Mouse (Mus musculus) testis, adult 2 months (tissue): ENCODE results near the gene Prr5. TPM values are rescaled to one million over a fixed set of nuclear protein-coding genes. Genes with fewer than 3 reads are reported as not detected.

Experiments used
- H3K27ac ChIP-seq: fragments of 200-500 bp; 2 replicates; pipeline ENCODE4 v1.5.1; 2012; ENCODE audit warnings: low read depth, low read length; ENCODE audit not compliant: control insufficient read depth, insufficient read depth
- H3K27me3 ChIP-seq: fragments of 200-500 bp; 2 replicates; pipeline ENCODE4 v1.6.1; 2012; ENCODE audit warnings: mild to moderate bottlenecking, low read length, moderate library complexity; ENCODE audit not compliant: control insufficient read depth, insufficient read depth
- H3K36me3 ChIP-seq: fragments of 200-500 bp; 2 replicates; pipeline ENCODE4 v1.6.1; 2012; ENCODE audit warnings: mild to moderate bottlenecking, low read length; ENCODE audit not compliant: control insufficient read depth, insufficient read depth
- H3K4me1 ChIP-seq: fragments of 200-500 bp; 2 replicates; pipeline ENCODE4 v1.6.1; 2012; ENCODE audit warnings: low read length; ENCODE audit not compliant: control insufficient read depth, insufficient read depth
- H3K4me3 ChIP-seq: fragments of 200-500 bp; 2 replicates; pipeline ENCODE4 v1.5.1; 2012; ENCODE audit warnings: low read depth, mild to moderate bottlenecking, low read length, moderate library complexity, mixed read lengths; ENCODE audit not compliant: control insufficient read depth
- CTCF ChIP-seq: fragments of 200-500 bp; IDR thresholded peaks from 2 replicates; pipeline ENCODE4 v1.5.1; 2012; ENCODE audit warnings: low read depth, mild to moderate bottlenecking, inconsistent platforms, low read length, moderate library complexity; ENCODE audit not compliant: control insufficient read depth, insufficient read depth, insufficient replicate concordance
- POLR2A ChIP-seq: fragments of 200-500 bp; IDR thresholded peaks from 2 replicates; pipeline ENCODE4 v1.6.1; 2012; ENCODE audit warnings: low read depth, mild to moderate bottlenecking, inconsistent platforms, low read length, moderate library complexity; ENCODE audit not compliant: control insufficient read depth
- polyA plus RNA-seq: library from polyadenylated mRNA; depleted of rRNA; stranded (reverse); fragments of >200 nt; gene quantifications from 2 replicates; pipeline ENCODE4 v1.2.3, GENCODE M21; 2012

Prr5 gene
- polyA plus RNA-seq, 1 experiment = 13.4 TPM

DNA sequence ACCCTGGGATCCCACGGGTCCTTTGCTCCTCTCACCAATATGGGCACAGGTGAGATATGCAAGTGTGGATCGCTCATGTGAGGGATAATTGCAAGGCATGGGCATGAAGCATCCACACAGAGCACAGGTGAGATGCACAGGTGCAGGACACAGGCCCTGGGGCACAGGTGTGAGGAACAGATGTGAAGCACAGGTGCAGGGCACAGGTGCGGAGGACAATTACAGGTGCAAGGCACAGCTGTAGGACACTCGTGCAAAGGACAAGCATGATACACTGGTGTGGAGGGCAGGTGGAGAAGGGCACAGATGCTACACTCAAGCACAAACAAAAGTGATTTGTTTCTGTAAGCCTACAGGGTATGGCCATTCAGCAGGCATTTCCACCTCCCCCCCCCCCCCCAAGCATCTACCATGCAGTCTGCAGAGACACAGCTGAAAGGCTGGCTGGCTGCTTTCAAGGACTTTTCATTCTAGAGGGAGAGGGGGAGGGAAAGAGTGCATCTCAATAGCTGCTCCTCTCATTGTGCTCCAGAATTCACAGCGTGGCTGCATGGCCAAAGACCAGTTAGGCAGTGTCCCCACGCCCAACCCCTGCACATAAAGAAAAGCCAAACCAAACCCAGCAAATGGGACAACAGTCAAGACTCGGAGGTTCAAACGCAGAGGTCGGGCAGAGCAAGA, 11.9 kb upstream of the Prr5 start:
- H3K27me3 ChIP-seq = no peaks in the 10 kb centered on the region
- no peak for TF ChIP-seq CTCF
- peak; percentile 7; the same call in 1 of the 2 replicates for TF ChIP-seq POLR2A
- peaks cover 7% of the 10 kb centered on the region for H3K4me1 ChIP-seq
- no peak overlapping the region for H3K4me3 ChIP-seq
- H3K27ac ChIP-seq = no peak overlapping the region
- no peaks in the 10 kb centered on the region for H3K36me3 ChIP-seq

GRCm38 (mm10) chr15:84658655-84659054, 10.8 kb upstream of the Prr5 start:
- no peak for TF ChIP-seq CTCF
- no peak for TF ChIP-seq POLR2A
- H3K27me3 ChIP-seq = no peaks in the 10 kb centered on the region
- peaks cover 14% of the 10 kb centered on the region for H3K4me1 ChIP-seq
- H3K27ac ChIP-seq = no peak overlapping the region
- no peak overlapping the region for H3K4me3 ChIP-seq
- H3K36me3 ChIP-seq = no peaks in the 10 kb centered on the region

DNA sequence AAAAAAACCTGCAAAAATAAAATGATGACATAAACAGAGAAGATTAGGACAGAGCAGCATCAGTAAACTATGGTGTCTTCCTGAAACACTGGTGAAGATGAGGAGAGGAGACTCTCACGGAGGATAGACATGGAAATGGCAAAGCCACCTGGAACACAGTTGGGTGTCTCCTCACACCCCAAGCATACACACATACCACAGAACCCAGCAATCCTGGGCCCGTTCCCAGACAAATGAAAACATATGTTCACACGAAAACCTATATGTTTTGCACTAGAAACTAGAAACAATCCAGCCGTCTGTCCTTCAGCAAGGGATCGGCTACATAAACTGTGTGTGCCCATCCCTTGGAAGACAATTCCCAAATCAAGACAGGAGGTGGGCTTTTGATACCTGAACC, 9.6 kb upstream of the Prr5 start:
- Histone ChIP-seq H3K4me3 (no peak overlapping the region), H3K4me1 (peaks cover 14% of the 10 kb centered on the region), H3K27me3 (no peaks in the 10 kb centered on the region), H3K36me3 (no peaks in the 10 kb centered on the region), H3K27ac (no peak overlapping the region)
- TF ChIP-seq POLR2A (no peak), CTCF (no peak)

DNA sequence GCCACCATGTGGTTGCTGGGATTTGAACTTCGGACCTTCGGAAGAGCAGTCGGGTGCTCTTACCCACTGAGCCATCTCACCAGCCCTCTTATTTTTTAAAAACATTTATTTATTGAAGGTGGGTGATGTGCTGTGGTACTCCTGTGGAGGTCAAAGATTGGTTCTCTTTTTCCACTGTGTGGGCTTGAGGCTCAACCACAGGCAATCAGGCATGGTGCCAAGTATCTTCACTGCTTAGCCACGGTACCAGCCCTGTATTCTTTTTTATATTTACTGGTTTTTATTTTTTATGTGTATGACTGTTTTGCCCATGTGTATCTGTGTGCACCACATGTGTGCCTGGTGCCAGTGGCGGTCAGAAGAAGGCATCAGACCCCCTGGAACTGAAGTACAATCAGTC, 8.1 kb upstream of the Prr5 start:
- Histone ChIP-seq H3K4me1 (peaks cover 14% of the 10 kb centered on the region), H3K27me3 (no peaks in the 10 kb centered on the region), H3K36me3 (no peaks in the 10 kb centered on the region), H3K4me3 (no peak overlapping the region), H3K27ac (no peak overlapping the region)
- TF ChIP-seq CTCF = no peak
- TF ChIP-seq POLR2A = no peak

DNA sequence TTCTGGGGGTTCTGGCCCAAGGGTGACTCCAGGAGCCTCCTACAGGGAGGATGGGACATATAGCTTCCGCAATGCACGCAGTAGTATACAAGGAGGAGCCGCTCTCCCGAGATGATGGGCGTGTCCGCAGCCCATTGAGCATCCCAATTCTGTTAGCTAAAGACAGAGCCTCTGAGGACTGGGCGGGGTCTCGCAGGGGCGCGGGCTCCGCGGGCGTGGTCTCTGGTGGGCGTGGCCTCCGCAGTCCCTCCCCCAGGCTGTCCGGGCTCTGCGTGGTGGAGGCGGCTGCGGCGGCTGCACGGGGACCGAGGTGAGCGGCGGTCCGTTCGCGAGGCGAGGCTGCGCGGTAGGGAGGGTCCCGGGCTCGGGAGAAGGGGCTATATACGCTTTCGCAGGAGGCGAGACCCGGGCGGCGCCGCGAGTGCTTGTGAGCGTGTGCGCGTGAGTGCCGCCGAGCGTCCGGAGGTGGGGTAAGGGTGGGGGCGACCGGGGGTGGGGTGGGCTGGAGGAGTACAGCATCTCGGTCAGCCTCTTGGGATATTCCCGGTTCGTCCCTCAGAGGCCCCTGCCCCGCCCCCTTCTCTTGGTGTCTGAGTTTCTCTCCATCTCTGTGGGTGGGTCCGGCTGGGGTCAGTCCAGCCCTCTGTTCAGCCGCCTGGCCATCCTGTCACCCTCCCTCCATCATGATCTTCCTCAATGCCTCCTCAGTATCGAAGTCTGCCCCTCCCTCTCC, 6.3 kb upstream of the Prr5 start:
- TF ChIP-seq CTCF (no peak), POLR2A (0 out of 2 replicates have a peak, but pooled peaks have one; percentile 4)
- H3K27me3 ChIP-seq = no peaks in the 10 kb centered on the region
- no peaks in the 10 kb centered on the region for H3K36me3 ChIP-seq
- H3K4me1 ChIP-seq = peaks cover 15% of the 10 kb centered on the region
- H3K4me3 ChIP-seq = peak overlapping the region; percentile 74
- H3K27ac ChIP-seq = no peak overlapping the region

- Histone ChIP-seq H3K4me3 (peak overlapping the region; percentile 56), H3K27me3 (no peaks in the 10 kb centered on the region), H3K36me3 (no peaks in the 10 kb centered on the region), H3K4me1 (peaks cover 15% of the 10 kb centered on the region), H3K27ac (no peak overlapping the region)
- no peak for TF ChIP-seq CTCF
- TF ChIP-seq POLR2A = no peak
These were observed 5.7 kb upstream of the Prr5 start for GRCm38 (mm10) chr15:84663685-84664060.
